Mouse (Mus musculus) intestine, embryonic 14.5 days (tissue): Measurements from ENCODE around the gene Ano1. TPM values are rescaled to one million over a fixed set of nuclear protein-coding genes. Genes with fewer than 3 reads are reported as not detected.

Experiments used
- ATAC-seq: fragments of 200-750 bp; cut with Nextera tagmentation; replicated peaks from 2 replicates; pipeline ENCODE4 v1.8.0; 2017; ENCODE audit warnings: low read depth, moderate number of reproducible peaks, moderate TSS enrichment, moderate library complexity; ENCODE audit not compliant: low FRiP score, low TSS enrichment
- DNase-seq: peaks from one replicate; pipeline ENCODE4 v3.0.0-alpha.2; 2018; ENCODE audit warnings: low spot score
- H3K27ac ChIP-seq: fragments of 300-500 bp; sonication (generic); 2 replicates; pipeline ENCODE4 v1.5.1; 2014; ENCODE audit warnings: low read depth, mild to moderate bottlenecking, control low read depth
- H3K27me3 ChIP-seq: fragments of 300-500 bp; sonication (generic); replicated peaks from 2 replicates; pipeline ENCODE4 v1.6.1; 2014; ENCODE audit warnings: low read length, control low read depth; ENCODE audit not compliant: control insufficient read depth, insufficient read depth
- H3K36me3 ChIP-seq: fragments of 300-500 bp; sonication (generic); 2 replicates; pipeline ENCODE4 v1.6.1; 2014; ENCODE audit warnings: low read length, control low read depth; ENCODE audit not compliant: control insufficient read depth, insufficient read depth
- H3K4me1 ChIP-seq: fragments of 300-500 bp; sonication (generic); replicated peaks from 2 replicates; pipeline ENCODE4 v1.6.1; 2014; ENCODE audit warnings: low read length, control low read depth, mixed read lengths; ENCODE audit not compliant: control insufficient read depth, insufficient read depth
- H3K4me2 ChIP-seq: fragments of 300-500 bp; sonication (generic); 2 replicates; pipeline ENCODE4 v1.6.1; 2014; ENCODE audit warnings: low read length
- H3K4me3 ChIP-seq: fragments of 300-500 bp; sonication (generic); 2 replicates; pipeline ENCODE4 v1.5.1; 2014; ENCODE audit warnings: low read depth, low read length, control low read depth, mixed read lengths
- H3K9ac ChIP-seq: fragments of 300-500 bp; sonication (generic); 2 replicates; pipeline ENCODE4 v1.6.1; 2014; ENCODE audit warnings: mild to moderate bottlenecking, low read length
- H3K9me3 ChIP-seq: fragments of 300-500 bp; sonication (generic); 2 replicates; pipeline ENCODE4 v1.6.1; 2016; ENCODE audit warnings: low read length, control low read depth; ENCODE audit not compliant: control insufficient read depth
- WGBS: fragments of 180-500 bp; shearing (Covaris S2); extraction: QIAGEN DNeasy Blood & Tissue Kit; methylation state at CpG from one replicate; pipeline ENCODE4 v1.1.7; 2014; 5-methylcytosine and 5-hydroxymethylcytosine counted together
- polyA plus RNA-seq: library from polyadenylated mRNA; unstranded; fragments of >200 nt; fragmentation: Nextera tagmentation; extraction: Ambion mirVana; gene quantifications from 2 replicates; pipeline ENCODE4 v1.2.1, GENCODE M21; 2014

Ano1 gene
- polyA plus RNA-seq, 1 experiment from 2014 or later: 39.1 TPM

- peaks cover 8% of the 10 kb centered on the region for H3K4me1 ChIP-seq
- DNase-seq (no peak), ATAC-seq (no peak)
- 0 out of 2 replicates have a peak, but pooled peaks cover 3% of the 10 kb centered on the region for H3K36me3 ChIP-seq
- H3K4me3 ChIP-seq: no peak overlapping the region
- no peaks in the 10 kb centered on the region for H3K9me3 ChIP-seq
- H3K4me2 ChIP-seq: no peak overlapping the region
- H3K9ac ChIP-seq: no peak overlapping the region
- no peaks in the 10 kb centered on the region for H3K27me3 ChIP-seq
- WGBS: 74% methylated on average over 9 of the region's 9 CpGs
- no peak overlapping the region for H3K27ac ChIP-seq
These were observed 95.4 kb downstream of the Ano1 start for GRCm38 (mm10) chr7:144656261-144656967.

- peaks cover 8% of the 10 kb centered on the region for H3K4me1 ChIP-seq
- WGBS: 26% methylated on average over 10 of the region's 10 CpGs
- 0 out of 2 replicates have a peak, but pooled peaks cover 3% of the 10 kb centered on the region for H3K36me3 ChIP-seq
- peak overlapping the region; percentile 34; the same call in 1 of the 2 replicates for H3K27ac ChIP-seq
- no peaks in the 10 kb centered on the region for H3K9me3 ChIP-seq
- no peak overlapping the region for H3K4me3 ChIP-seq
- DNase-seq (no peak), ATAC-seq (peak; percentile 53)
- no peak overlapping the region for H3K4me2 ChIP-seq
- 0 out of 2 replicates have a peak overlapping the region, but pooled peaks have one; percentile 11 for H3K9ac ChIP-seq
- no peaks in the 10 kb centered on the region for H3K27me3 ChIP-seq
These were observed 97.9 kb downstream of the Ano1 start for GRCm38 (mm10) chr7:144653681-144654425.

- no peak overlapping the region for H3K4me2 ChIP-seq
- H3K27me3 ChIP-seq: no peaks in the 10 kb centered on the region
- DNase-seq: no peak
- no peak overlapping the region for H3K27ac ChIP-seq
- no peak for ATAC-seq
- no peak overlapping the region for H3K9ac ChIP-seq
- no peaks in the 10 kb centered on the region for H3K9me3 ChIP-seq
- no peaks in the 10 kb centered on the region for H3K4me1 ChIP-seq
- 76% methylated on average over 5 of the region's 5 CpGs for WGBS
- H3K36me3 ChIP-seq: peaks cover 24% of the 10 kb centered on the region
- H3K4me3 ChIP-seq: no peak overlapping the region
These were observed 104.2 kb downstream of the Ano1 start for GRCm38 (mm10) chr7:144647547-144647946.

DNA sequence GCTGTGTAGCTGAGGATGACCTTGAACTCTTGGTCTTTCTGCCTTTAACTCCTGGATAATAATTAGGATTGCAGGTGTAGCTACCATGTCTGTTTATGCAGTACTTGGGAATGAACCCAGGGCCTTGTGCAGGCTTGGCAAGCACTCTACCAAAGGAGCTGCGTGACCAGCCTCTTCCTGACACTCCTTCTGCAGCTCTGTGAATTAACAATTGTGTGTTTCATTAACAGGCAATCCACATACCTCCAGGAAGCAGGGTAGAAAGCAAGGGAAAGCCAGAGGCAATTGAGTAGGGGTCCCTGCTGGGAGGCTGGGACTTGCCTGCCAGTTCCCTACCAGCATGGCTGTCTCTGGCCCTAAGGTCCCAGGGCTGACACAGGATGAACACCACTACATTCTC is 111.0 kb downstream of the Ano1 start:
- H3K9ac ChIP-seq: no peak overlapping the region
- H3K4me1 ChIP-seq: no peaks in the 10 kb centered on the region; the same call in 1 of the 2 replicates
- ATAC-seq (no peak), DNase-seq (no peak)
- H3K27me3 ChIP-seq: no peaks in the 10 kb centered on the region
- no peak overlapping the region for H3K4me3 ChIP-seq
- no peak overlapping the region for H3K27ac ChIP-seq
- H3K9me3 ChIP-seq: no peaks in the 10 kb centered on the region
- peaks cover 8% of the 10 kb centered on the region; the same call in 1 of the 2 replicates for H3K36me3 ChIP-seq
- 71% methylated on average over 1 of the region's 1 CpGs for WGBS
- no peak overlapping the region for H3K4me2 ChIP-seq

DNA sequence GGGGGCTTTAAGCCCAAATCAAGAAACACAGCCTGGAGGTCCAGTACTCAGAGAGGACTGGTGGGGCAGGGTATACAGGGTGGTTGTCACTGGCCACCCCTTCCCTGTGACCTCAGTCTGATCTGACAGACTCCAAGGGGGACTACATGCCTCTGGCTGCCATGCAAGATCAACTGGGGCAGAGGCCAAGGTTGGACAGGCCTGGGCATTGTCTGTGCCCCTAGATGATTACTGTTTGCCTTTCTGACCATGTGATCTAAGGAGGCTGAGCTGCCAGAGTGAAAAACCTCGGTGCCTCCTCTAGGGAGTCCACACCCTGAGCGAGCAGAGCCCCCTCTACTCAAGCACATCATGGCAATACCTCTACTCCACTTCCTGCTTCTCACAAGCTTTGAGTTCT is 115.8 kb downstream of the Ano1 start:
- WGBS: 39% methylated on average over 2 of the region's 2 CpGs
- Histone ChIP-seq H3K36me3 (peaks cover 6% of the 10 kb centered on the region; the same call in 1 of the 2 replicates), H3K9ac (no peak overlapping the region), H3K4me3 (no peak overlapping the region), H3K27me3 (no peaks in the 10 kb centered on the region), H3K9me3 (no peaks in the 10 kb centered on the region), H3K4me2 (no peak overlapping the region), H3K4me1 (no peaks in the 10 kb centered on the region; the same call in 1 of the 2 replicates), H3K27ac (no peak overlapping the region)
- DNase-seq: no peak
- ATAC-seq: no peak; the same call in 1 of the 2 replicates

DNA sequence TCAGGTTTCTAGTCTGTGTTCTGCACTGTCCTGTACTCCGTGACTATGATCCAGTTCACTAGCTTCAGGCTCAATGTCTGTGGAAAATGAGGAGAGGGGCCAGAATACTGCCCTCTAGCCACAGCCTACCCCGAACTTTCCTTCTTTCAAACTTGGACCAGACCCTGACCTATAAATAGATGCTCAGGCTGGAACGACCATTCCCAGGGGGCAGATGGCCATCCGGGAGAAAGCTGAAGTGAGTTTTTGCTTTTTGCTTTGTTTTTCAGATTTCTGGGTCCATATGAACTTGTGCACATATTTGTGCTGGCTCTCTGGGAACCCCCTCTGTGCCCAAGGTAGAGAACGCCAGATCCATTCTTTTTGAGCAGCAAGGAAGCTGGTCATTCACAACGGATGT is 116.9 kb downstream of the Ano1 start:
- DNase-seq (no peak), ATAC-seq (no peak)
- H3K27me3 ChIP-seq: no peaks in the 10 kb centered on the region
- no peak overlapping the region for H3K4me2 ChIP-seq
- H3K9ac ChIP-seq: no peak overlapping the region
- WGBS: 76% methylated on average over 6 of the region's 6 CpGs
- H3K4me1 ChIP-seq: no peaks in the 10 kb centered on the region; the same call in 1 of the 2 replicates
- peaks cover 8% of the 10 kb centered on the region; the same call in 1 of the 2 replicates for H3K36me3 ChIP-seq
- H3K4me3 ChIP-seq: no peak overlapping the region
- H3K9me3 ChIP-seq: no peaks in the 10 kb centered on the region
- no peak overlapping the region for H3K27ac ChIP-seq

GRCm38 (mm10) chr7:144634450-144634849 is 117.3 kb downstream of the Ano1 start:
- WGBS: 75% methylated on average over 3 of the region's 3 CpGs
- H3K9me3 ChIP-seq: no peaks in the 10 kb centered on the region
- H3K4me2 ChIP-seq: no peak overlapping the region
- H3K4me1 ChIP-seq: no peaks in the 10 kb centered on the region; the same call in 1 of the 2 replicates
- no peak overlapping the region for H3K4me3 ChIP-seq
- H3K36me3 ChIP-seq: peaks cover 12% of the 10 kb centered on the region; the same call in 1 of the 2 replicates
- H3K27me3 ChIP-seq: no peaks in the 10 kb centered on the region
- no peak overlapping the region for H3K9ac ChIP-seq
- H3K27ac ChIP-seq: no peak overlapping the region
- ATAC-seq: no peak
- no peak for DNase-seq

GRCm38 (mm10) chr7:144632321-144632720 is 119.5 kb downstream of the Ano1 start:
- peaks cover 6% of the 10 kb centered on the region; the same call in 1 of the 2 replicates for H3K4me1 ChIP-seq
- no peak overlapping the region for H3K9ac ChIP-seq
- no peak overlapping the region for H3K4me3 ChIP-seq
- DNase-seq (no peak), ATAC-seq (no peak)
- H3K36me3 ChIP-seq: peaks cover 12% of the 10 kb centered on the region; the same call in 1 of the 2 replicates
- H3K9me3 ChIP-seq: no peaks in the 10 kb centered on the region
- no peaks in the 10 kb centered on the region for H3K27me3 ChIP-seq
- H3K27ac ChIP-seq: no peak overlapping the region
- no peak overlapping the region for H3K4me2 ChIP-seq
